Mouse (Mus musculus): ENCODE measurements around the gene Znrf1.

Gene Znrf1

DNA sequence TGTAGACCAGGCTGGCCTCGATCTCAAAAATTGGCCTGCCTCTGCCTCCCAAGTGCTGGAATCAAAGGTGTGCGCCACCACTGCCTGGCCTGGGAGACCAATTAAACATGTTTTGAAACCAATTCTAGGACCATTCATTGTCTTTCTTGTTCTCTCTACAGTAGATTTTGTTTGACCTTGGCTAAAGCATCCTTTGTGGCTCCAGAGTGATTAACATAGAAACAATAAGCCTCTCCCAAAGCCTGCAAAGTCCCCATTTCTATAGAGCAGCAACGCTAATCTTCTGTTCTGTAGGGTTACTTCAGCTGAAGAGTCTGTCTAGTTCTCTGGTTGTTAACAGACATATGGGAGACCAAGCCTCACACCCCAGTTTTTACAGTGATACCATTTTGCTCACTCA, 114.8 kb downstream of the Znrf1 start:
- CTCF ChIA-PET: no interaction called here
- POLR2A ChIA-PET: interaction anchor here (0.6 to 2.2 kb wide), 7 partner anchors 12 to 897 kb away, joined by 3 to 5 read pairs (median 3); no protein-coding TSS in a partner anchor

DNA sequence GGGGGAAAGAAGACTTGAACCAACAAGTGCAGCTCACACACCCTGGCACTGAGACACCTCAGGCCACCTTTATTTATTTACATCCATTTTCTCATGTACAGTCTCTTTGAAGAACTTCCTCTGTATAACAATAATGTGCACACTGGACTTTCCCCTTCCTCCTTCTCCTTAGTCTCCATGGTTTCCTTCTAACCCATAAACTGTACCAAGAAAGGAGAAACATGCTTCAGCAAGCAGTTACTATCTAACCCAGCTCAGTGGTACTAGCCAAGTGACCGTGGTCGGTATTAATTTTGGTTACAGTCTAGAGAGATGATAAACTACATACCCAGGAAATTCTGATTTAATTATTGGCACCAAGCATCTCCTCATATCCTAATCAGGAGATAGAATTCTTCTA, 117.6 kb downstream of the Znrf1 start:
- CTCF ChIA-PET: no interaction called here
- POLR2A ChIA-PET: interaction anchor here in 3 of 4 experiments (1.0 to 1.6 kb wide), 4 partner anchors 9 to 11 kb away, joined by 3 to 5 read pairs (median 4); partner anchors contain the start of gene Zfp1 (in 3 of the 3)

DNA sequence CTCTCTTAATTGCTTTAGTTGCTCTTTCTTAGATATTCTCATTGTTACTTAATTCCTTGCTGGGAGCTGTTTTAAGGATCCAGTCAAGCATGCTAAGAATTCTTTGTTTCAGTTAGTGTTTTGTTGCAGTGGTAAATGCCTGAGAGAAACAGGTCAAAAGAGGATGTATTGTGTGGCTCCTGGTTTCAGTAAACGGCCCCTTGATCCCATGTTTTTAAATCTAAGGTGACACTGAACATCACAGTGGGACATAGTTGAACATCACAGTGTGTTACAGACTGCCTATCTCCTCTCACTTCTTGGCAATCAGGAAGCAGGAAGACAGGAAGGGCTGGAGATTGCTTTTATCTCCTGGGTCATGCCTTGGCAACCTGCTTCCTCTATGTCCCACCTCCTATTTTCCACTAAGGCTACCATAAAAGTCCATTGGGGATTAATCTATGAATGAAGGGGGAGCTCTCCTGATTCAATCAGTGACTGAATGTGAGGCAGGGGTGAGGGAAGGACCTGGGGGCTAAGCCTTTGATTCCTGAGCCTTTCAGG, 121.5 kb downstream of the Znrf1 start:
- CTCF ChIA-PET: interaction anchor here in 1 of 4 experiments (1.0 to 1.4 kb wide), 2 partner anchors 10 to 41 kb away, joined by 3 read pairs; no protein-coding TSS in a partner anchor
- POLR2A ChIA-PET: interaction anchor here in 3 of 4 experiments (0.7 to 1.6 kb wide), 5 partner anchors 9 to 88 kb away, joined by 3 to 4 read pairs (median 3); no protein-coding TSS in a partner anchor

DNA sequence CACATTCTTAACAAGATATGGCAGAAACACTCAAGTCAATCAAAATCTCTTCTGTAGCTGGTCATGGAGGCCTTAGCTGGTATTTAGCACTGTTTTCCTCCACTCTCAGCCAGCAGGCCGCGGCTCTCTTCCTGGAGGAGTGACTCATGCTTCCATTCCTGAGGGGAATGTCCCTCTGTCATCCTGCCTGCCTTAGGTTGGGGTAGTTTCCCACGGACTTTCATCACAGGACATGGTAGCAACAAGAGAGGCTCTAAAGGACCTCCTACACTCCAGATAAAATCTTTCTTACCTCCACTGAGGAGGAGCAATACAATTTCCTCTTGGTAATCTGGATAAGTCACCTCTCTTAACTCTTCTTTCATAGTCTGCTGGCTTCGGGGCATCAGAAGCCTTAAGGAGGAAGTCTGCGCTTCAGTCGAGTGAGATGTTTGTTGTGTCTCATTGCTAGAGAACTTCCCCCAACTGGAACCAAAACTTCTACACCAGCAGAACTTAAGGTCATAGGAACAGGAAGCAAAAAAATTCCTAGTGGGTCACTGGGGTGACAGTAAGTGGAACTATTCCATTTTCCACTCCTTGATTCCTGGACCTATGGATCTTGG, 123.0 kb downstream of the Znrf1 start:
- ChIA-PET POLR2A (interaction anchor here in 1 of 4 experiments (0.8 kb wide), 1 partner anchor 10 kb away, joined by 3 read pairs; no protein-coding TSS in a partner anchor), CTCF (no interaction called here)

DNA sequence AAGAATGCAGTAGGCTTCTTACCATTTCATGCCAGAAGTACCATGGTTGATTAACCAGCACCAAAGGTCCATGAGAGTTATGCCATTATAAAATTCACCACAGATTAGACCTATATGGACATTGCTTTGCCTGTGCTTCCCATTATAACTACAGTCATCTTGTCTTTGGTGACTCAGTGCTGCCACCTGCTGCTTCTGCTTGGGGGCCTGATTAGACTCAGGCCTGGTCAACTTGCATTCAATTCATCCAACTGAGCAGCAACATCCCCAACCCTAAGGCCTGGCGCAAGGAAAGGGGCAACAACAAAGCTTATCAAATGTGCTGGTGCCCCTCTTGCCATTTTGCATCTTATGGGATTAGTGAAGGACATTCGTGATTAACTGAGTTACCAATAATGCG, 126.6 kb downstream of the Znrf1 start:
- CTCF ChIA-PET: interaction anchor here in 3 of 4 experiments (0.6 to 2.4 kb wide), 8 partner anchors 14 to 324 kb away, joined by 3 to 9 read pairs (median 4); partner anchors contain the start of gene Znrf1 (in 2 of the 3)
- POLR2A ChIA-PET: interaction anchor here in 1 of 4 experiments (1.4 to 3.8 kb wide), 3 partner anchors 10 to 14 kb away, joined by 3 to 14 read pairs (median 5); no protein-coding TSS in a partner anchor

DNA sequence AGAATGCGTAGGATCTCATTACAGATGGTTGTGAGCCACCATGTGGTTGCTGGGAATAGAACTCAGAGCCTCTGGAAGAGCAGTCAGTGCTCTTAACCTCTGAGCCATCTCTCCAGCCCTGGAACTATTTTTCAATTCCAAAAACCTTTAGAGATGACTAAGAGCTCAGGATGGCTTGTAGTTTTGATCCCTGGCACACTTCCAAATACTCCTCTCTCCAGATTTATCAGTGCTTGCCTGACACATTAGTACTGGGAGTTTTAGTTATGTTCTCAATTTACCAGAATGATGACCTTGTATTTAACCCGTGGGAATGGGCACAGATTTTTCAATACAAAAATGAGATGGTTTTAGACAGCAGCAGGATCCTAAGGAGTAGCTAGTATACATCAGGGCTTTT, 130.9 kb downstream of the Znrf1 start:
- CTCF ChIA-PET: interaction anchor here in 3 of 4 experiments (0.5 to 3.1 kb wide), 5 partner anchors 9 to 332 kb away, joined by 3 to 14 read pairs (median 3); no protein-coding TSS in a partner anchor
- POLR2A ChIA-PET: no interaction called here

All from embryonic stem cell, embryonic (primary cell).